Mouse (Mus musculus) T-helper 2 cell (primary cell): ENCODE measurements around the gene Tbcb.
"Not testable (repeated sequence)": the region's sequence is repeated elsewhere in the genome, so short reads cannot be mapped to it uniquely, and the experiment has no call there.

Experiments used
- in situ Hi-C: fragments of 300-600 bp; cut with MboI, MseI; formaldehyde crosslinking; loops from one replicate; pipeline ENCODE4 v1.15.1; 2025; ENCODE audit warnings: high pct_unique_total_duplicates

Tbcb gene

GRCm38 (mm10) chr7:30222205-30222604 lies 9.9 kb downstream of the Tbcb start:
- in situ Hi-C loops, result no loop called here

GRCm38 (mm10) chr7:30221433-30221832 lies 10.6 kb downstream of the Tbcb start:
- in situ Hi-C loops, result no loop called here

DNA sequence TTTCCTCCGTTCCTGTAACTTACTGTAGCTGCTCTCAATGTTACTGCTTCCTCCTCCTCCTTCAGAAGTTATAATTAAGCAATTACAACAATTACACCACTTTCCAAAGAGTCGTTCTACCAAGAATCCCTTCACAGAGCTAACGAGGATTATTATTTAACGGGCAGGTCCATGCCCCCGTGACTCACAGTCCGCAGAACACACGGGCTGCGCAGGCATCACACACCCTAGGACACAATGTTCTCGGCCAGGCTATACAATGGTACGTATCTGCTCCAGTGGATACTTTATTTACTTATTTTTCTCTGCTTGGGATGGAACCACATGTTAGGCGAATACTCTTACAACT lies 12.1 kb downstream of the Tbcb start:
- in situ Hi-C loops, result no loop called here

DNA sequence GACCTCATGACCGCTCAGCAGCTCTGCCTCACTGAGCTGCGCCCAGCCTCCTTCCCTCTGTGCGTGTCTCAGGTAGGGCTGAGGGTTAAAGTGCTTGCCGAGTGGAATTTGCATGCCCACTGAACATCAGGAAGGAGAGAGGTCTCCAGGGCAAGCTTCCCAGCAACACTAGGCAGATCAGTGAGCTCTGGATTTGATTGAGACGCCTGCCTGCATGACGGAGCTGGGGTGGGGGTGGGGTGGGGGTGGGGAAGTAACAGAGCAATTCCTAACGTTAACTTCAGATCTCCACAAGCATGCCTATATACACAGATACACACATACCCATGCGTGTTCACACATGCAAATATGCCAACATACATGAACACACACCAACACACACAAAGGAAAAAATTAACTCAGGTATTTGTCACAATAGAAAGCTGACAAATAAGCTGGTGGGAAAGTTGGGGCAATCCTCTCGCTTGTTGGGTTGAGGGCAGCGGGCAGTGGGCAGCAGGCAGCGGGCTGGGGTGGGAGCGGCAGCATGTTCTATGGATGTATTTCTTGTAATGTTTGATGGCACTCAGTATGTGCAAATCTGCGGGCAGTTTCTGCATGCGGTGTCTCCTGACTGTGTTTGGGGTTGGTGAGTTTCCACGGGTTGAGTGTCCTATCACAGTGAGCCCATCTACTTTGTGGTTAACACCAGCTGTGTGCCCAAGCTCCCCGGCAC lies 12.6 kb downstream of the Tbcb start:
- in situ Hi-C loops, result no loop called here

- in situ Hi-C loops, result no loop called here
Observed at GRCm38 (mm10) chr7:30217277-30217676, 14.8 kb downstream of the Tbcb start.

GRCm38 (mm10) chr7:30216723-30217151 lies 15.3 kb downstream of the Tbcb start:
- in situ Hi-C loops, result no loop called here

- in situ Hi-C loops, result no loop called here
Observed at GRCm38 (mm10) chr7:30215875-30216274, 16.2 kb downstream of the Tbcb start.

DNA sequence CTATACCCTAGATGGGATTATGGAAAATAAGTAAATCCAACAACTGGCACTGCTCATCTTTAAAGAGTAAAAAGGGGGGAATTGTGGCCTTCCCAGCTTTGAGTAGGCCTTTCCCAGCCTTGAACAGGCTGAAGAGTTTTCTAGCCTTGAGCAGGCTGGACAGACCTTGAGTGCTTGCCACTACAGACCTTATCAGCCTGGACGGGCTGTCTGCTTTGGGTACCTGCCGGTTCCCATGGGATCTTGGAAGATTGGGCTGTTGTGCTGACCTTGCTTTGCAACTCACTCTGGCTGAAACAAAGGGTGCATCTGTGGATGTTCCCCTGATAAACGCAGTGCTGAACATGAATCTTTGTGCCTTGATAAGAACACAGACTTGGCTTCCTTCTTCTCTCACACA lies 18.2 kb downstream of the Tbcb start:
- in situ Hi-C loops, result loop anchor here (5.0 kb wide), 1 partner anchor 37 kb away; no protein-coding TSS in a partner anchor

DNA sequence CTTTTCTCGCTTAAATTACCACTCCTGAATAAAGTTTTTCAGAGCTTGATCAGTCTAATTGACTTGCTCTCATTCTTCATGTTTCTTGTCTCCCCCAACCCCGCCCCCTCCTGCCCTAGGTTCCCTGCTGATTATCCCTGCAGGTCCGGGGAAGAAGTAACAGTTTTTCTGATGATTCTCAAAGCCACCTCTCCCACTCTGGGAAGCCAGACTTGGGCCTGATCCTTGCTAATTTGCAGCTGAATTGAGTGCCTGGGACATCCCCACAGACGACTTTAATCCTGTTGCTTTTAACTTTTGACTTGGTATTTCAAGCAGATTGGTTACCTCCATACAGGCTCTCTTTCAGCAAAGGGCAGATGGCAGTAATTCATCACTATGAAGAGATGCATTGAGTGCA lies 21.0 kb downstream of the Tbcb start:
- in situ Hi-C loops, result loop anchor here (5.0 kb wide), 1 partner anchor 34 kb away; no protein-coding TSS in a partner anchor

- in situ Hi-C loops, result not testable (repeated sequence)
Observed at GRCm38 (mm10) chr7:30206364-30206763, 25.7 kb downstream of the Tbcb start.

GRCm38 (mm10) chr7:30205383-30205782 lies 26.7 kb downstream of the Tbcb start:
- in situ Hi-C loops, result no loop called here

- in situ Hi-C loops, result no loop called here
Observed at GRCm38 (mm10) chr7:30204380-30204779, 27.7 kb downstream of the Tbcb start.

- in situ Hi-C loops, result no loop called here
Observed at GRCm38 (mm10) chr7:30202895-30203690, 29.0 kb downstream of the Tbcb start.

- in situ Hi-C loops, result not testable (repeated sequence)
Observed at GRCm38 (mm10) chr7:30200661-30201060, 31.4 kb downstream of the Tbcb start.

DNA sequence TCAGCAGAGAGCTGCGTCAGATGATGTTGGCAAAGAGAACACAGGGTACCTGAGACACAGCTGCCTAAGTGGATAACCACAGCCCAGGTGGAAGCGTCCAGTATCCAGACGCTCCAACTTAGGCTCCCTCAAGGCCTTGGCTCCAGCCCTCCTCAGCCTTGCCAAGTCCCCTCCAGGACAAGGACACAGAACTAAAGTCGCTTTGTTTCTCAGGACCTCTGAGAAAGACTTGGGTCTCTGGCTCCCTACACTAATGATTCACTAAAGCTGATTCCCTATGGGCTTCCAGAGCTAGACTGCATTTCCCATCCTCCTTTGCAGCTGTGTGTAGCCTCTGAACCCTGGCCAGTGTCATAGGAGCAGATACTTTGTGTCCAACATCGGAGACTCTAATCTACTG lies 31.9 kb downstream of the Tbcb start:
- in situ Hi-C loops, result no loop called here

GRCm38 (mm10) chr7:30199498-30200139 lies 32.5 kb downstream of the Tbcb start:
- in situ Hi-C loops, result no loop called here

GRCm38 (mm10) chr7:30198481-30198971 lies 33.5 kb downstream of the Tbcb start, which contains the start of gene Capns1:
TSS of gene Capns1 (minus strand) at chr7:30198811.
- in situ Hi-C loops, result no loop called here

- in situ Hi-C loops, result no loop called here
Observed at GRCm38 (mm10) chr7:30197592-30198129, 34.4 kb downstream of the Tbcb start.

DNA sequence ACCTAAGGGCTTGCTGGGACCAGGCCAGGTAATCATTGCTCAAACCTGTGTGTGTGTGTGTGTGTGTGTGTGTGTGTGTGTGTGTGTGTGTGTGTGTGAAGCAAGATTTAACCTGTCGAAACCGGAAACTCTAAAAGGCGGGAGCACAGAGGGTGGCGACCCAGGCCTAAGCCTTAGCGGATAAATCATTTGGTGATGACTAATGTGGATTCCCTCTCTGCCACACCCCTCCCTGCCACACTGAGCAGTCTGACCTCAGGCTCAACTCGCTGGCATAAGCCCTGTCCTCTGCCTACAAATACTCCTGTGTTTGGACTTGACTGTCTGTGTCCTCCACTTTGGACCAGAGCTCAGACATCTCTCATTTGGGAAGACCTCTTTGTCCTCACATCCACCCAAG lies 35.9 kb downstream of the Tbcb start:
- in situ Hi-C loops, result no loop called here

DNA sequence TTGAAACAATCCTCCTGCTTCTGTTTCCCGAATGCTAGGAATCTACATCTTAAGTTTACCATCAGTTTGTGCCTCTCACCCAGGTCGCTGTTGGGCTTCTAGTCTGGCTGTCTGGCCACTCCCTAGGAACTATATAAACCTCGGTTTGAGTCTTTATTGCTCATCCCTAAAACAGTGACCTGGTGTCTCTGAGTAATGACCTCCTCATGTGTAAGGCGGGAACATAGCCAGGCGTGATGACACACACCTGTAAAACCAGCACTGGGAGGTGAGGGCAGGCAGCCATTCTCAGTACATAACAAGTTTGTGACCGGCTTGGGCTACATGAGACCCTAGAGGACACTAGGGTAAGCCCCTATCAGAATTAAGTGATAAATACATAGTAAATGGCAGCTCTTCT lies 36.6 kb downstream of the Tbcb start:
- in situ Hi-C loops, result no loop called here

DNA sequence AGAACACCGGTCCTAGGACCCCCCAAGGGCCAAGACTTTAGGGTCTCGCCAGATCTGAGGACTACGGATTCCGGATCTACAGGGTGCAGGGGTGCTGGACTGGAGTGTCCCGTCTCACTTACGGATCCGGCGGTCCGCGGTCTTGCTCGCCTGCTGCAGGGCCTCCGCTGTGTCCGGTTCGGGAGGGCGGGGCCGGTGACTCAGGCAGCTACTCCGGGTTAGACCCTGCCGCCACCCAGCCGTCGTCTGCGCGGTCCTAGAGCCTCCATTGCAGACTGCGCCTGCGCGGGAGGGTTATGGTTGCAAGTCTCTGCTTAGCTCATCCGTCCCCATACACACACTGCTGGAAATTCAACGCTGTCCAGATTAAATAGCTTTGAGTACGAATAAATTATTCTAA lies 37.2 kb downstream of the Tbcb start:
- in situ Hi-C loops, result no loop called here
